Mouse (Mus musculus) embryo, embryonic 10 days (tissue): Measurements from ENCODE around the gene Gm20883.
"Not testable (repeated sequence)": the region's sequence is repeated elsewhere in the genome, so short reads cannot be mapped to it uniquely, and the experiment has no call there.

Source experiments
- DNase-seq: peaks from one replicate; pipeline ENCODE4 v3.0.0-alpha.2; 2015; ENCODE audit warnings: low spot score

Gene Gm20883

DNA sequence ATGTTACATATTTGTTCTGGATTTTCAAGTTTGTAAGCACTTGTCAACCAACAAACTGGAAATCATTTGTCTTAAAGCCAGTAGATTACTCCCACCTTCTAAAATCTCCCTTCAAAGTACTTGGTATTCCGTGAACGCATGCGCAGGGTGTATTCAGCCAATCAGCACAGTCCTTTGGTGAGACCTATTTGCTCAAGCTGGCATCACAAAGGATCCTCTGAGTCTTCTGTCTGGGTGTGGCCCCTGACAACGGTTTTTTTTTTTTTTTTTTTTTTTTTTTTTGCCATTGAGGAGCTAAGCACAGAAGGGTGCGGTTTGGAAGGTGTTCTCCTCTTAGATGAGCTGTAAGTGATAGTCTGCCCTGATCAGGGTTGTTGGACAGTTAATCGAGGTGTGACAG, at the start of gene Gm20883:
TSS of gene Gm20883 (plus strand) at position 301 of the 400 bp plus-strand sequence.
- not testable (repeated sequence) for DNase-seq
